Mouse (Mus musculus) MEL (cell line): ENCODE measurements around the gene Gfm1. TPM values are rescaled to one million over a fixed set of nuclear protein-coding genes. Genes with fewer than 3 reads are reported as not detected.

Source experiments
- DNase-seq: peaks from one replicate; pipeline ENCODE4 v3.0.0; 2011; ENCODE audit warnings: low read depth, low spot score
- H3K27ac ChIP-seq: 2 replicates; pipeline ENCODE4 v1.5.1; 2012; ENCODE audit warnings: low read depth, mild to moderate bottlenecking, control low read depth, low read length, moderate library complexity; ENCODE audit not compliant: control insufficient read depth
- H3K27me3 ChIP-seq, 2 experiments: fragments of 150-350 bp in 1 of 2; sonication (generic) in 1 of 2; 2 replicates each; pipeline ENCODE4 v1.6.1; 2012; ENCODE audit warnings: low read length in 2 of 2, mild to moderate bottlenecking in 2 of 2, improper control_type of control experiment in 1 of 2, moderate library complexity in 1 of 2; ENCODE audit not compliant: insufficient read depth in 2 of 2, control insufficient read depth in 1 of 2
- H3K36me3 ChIP-seq, 2 experiments: 2 replicates each; pipeline ENCODE4 v1.6.1; 2012 to 2014; ENCODE audit warnings: low read length in 2 of 2, improper control_type of control experiment in 1 of 2, inconsistent platforms in 1 of 2, mild to moderate bottlenecking in 1 of 2; ENCODE audit not compliant: insufficient read depth in 2 of 2, control insufficient read depth in 1 of 2
- H3K4me1 ChIP-seq, 2 experiments: fragments of 150-350 bp in 1 of 2; sonication (generic) in 1 of 2; 2 replicates each; pipeline ENCODE4 v1.6.1; 2012; ENCODE audit warnings: low read length in 2 of 2, improper control_type of control experiment in 1 of 2, mild to moderate bottlenecking in 1 of 2; ENCODE audit not compliant: insufficient read depth in 2 of 2, control insufficient read depth in 1 of 2
- H3K4me3 ChIP-seq, 2 experiments: fragments of 150-350 bp in 1 of 2; sonication (generic) in 1 of 2; 2 replicates each; pipeline ENCODE4 v1.5.1; 2012; ENCODE audit warnings: low read depth in 2 of 2, low read length in 2 of 2, mild to moderate bottlenecking in 2 of 2, moderate library complexity in 2 of 2, control low read depth in 1 of 2, improper control_type of control experiment in 1 of 2; ENCODE audit not compliant: control insufficient read depth in 1 of 2, insufficient read depth in 1 of 2
- H3K79me2 ChIP-seq: 2 replicates; pipeline ENCODE4 v1.6.1; 2012; ENCODE audit warnings: mild to moderate bottlenecking, low read length, moderate library complexity; ENCODE audit not compliant: control insufficient read depth, poor library complexity, insufficient read depth
- H3K9ac ChIP-seq: 2 replicates; pipeline ENCODE4 v1.6.1; 2012; ENCODE audit warnings: low read depth, mild to moderate bottlenecking, control low read depth, low read length, moderate library complexity; ENCODE audit not compliant: control insufficient read depth, poor library complexity, severe bottlenecking
- H3K9me3 ChIP-seq: fragments of 150-350 bp; sonication (generic); replicated peaks from 2 replicates; pipeline ENCODE4 v1.6.1; 2012; ENCODE audit warnings: mild to moderate bottlenecking, low read length, improper control_type of control experiment, moderate library complexity; ENCODE audit not compliant: insufficient read depth
- GABPA ChIP-seq: IDR thresholded peaks from 2 replicates; pipeline ENCODE4 v1.6.1; 2012; ENCODE audit warnings: low read depth, mild to moderate bottlenecking, inconsistent platforms, low read length, improper control_type of control experiment, moderate library complexity
- HCFC1 ChIP-seq: IDR thresholded peaks from 2 replicates; pipeline ENCODE4 v1.6.1; 2012; ENCODE audit warnings: low read depth, mild to moderate bottlenecking, inconsistent platforms, low read length, improper control_type of control experiment, moderate library complexity
- MAX ChIP-seq: IDR thresholded peaks from 2 replicates; pipeline ENCODE4 v1.6.1; 2011; ENCODE audit warnings: low read length, improper control_type of control experiment
- MYB ChIP-seq: IDR thresholded peaks from 2 replicates; pipeline ENCODE4 v1.6.1; 2011; ENCODE audit warnings: mild to moderate bottlenecking, low read depth, low read length, improper control_type of control experiment
- NELFE ChIP-seq: IDR thresholded peaks from 2 replicates; pipeline ENCODE4 v1.6.1; 2011; ENCODE audit warnings: low read depth, low read length, improper control_type of control experiment
- RAD21 ChIP-seq: IDR thresholded peaks from 2 replicates; pipeline ENCODE4 v1.6.1; 2011; ENCODE audit warnings: mild to moderate bottlenecking, low read depth, low read length, improper control_type of control experiment
- TAL1 ChIP-seq: IDR thresholded peaks from 2 replicates; pipeline ENCODE4 v1.6.1; 2012; ENCODE audit warnings: mild to moderate bottlenecking, inconsistent platforms, low read length, moderate library complexity, mixed read lengths
- TBP ChIP-seq: IDR thresholded peaks from 2 replicates; pipeline ENCODE4 v1.8.0; 2011; ENCODE audit warnings: low read depth, low read length, improper control_type of control experiment
- USF1 ChIP-seq: IDR thresholded peaks from 2 replicates; pipeline ENCODE4 v1.6.1; 2014; ENCODE audit warnings: low read depth, mild to moderate bottlenecking, inconsistent platforms, low read length, improper control_type of control experiment, moderate library complexity
- ZC3H11A ChIP-seq: IDR thresholded peaks from 2 replicates; pipeline ENCODE4 v1.6.1; 2012; ENCODE audit warnings: low read depth, mild to moderate bottlenecking, inconsistent platforms, low read length, improper control_type of control experiment
- ZNF384 ChIP-seq: IDR thresholded peaks from 2 replicates; pipeline ENCODE4 v1.6.1; 2012; ENCODE audit warnings: low read depth, mild to moderate bottlenecking, inconsistent platforms, low read length, improper control_type of control experiment
- polyA plus RNA-seq, 2 experiments: library from polyadenylated mRNA; stranded (reverse) in 1 of 2; unstranded in 1 of 2; fragments of >175 nt in 1 of 2; fragments of >200 nt in 1 of 2; gene quantifications; 2 replicates each; pipeline versions ENCODE4 v1.2.1 to v1.2.4; 2012; ENCODE audit warnings: low replicate concordance in 2 of 2, low read depth in 1 of 2; ENCODE audit not compliant: insufficient read length in 2 of 2, insufficient read depth in 1 of 2, missing spikeins in 1 of 2
- total RNA-seq: library from RNA; depleted of rRNA; stranded (reverse); fragments of 300-350 nt; gene quantifications from 2 replicates; pipeline ENCODE4 v1.2.3, GENCODE M21; 2012; rRNA removed

Gfm1 gene
- total and polyA plus RNA-seq, 3 experiments: 95.0 to 146 TPM; not detected in 1

DNA sequence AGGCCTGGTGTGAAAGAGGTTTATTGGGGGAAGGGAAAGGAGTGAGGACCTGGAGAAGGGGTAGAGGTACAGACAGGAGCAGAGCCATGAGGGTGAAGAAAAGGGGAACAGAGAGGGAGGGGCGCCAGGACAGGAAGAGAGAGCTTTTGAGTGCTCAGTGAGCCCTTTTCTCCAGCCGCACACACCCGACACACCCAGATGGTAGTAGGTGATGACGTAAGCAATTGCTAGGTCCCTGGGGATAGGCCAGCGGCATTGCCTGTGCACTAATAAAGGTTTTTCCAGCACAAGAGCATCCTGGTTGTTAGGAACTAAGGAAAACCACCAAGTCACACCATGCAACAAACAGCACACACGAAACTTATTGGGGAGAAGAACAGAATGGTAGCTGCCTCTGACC, 94.9 kb downstream of the Gfm1 start:
- no peak for DNase-seq
- Histone ChIP-seq H3K4me3 (no peak overlapping the region), H3K27ac (no peak overlapping the region), H3K9me3 (no peaks in the 10 kb centered on the region), H3K4me1 (no peaks in the 10 kb centered on the region), H3K27me3 (peaks cover 0 to 3% of the 10 kb centered on the region in 2 experiments; a peak in 2 of 4 replicates), H3K79me2 (no peaks in the 10 kb centered on the region), H3K36me3 (no peaks in the 10 kb centered on the region), H3K9ac (no peak overlapping the region)
- TF ChIP-seq RAD21: no peak
- no peak for TF ChIP-seq MYB
- no peak for TF ChIP-seq ZNF384
- TF ChIP-seq USF1: no peak
- no peak for TF ChIP-seq NELFE
- TF ChIP-seq ZC3H11A: no peak
- no peak for TF ChIP-seq GABPA
- TF ChIP-seq TBP: no peak
- no peak for TF ChIP-seq MAX
- TF ChIP-seq TAL1: no peak
- TF ChIP-seq HCFC1: no peak

Other genes with a start within 250 kb of the Gfm1 start
- 7.8 and 8.1 TPM in 2 replicates for gene Mlf1, start 56.0 kb upstream of the Gfm1 start, total RNA-seq
- 1 to 10 TPM in 1 of 2 experiments, not detected in 1; 6.9 TPM for gene Mlf1, start 56.0 kb upstream of the Gfm1 start, polyA plus RNA-seq
- not detected in 2 replicates for gene Gm17402, start 54.9 kb upstream of the Gfm1 start, total RNA-seq
- not detected for gene Gm17402, start 54.9 kb upstream of the Gfm1 start, polyA plus RNA-seq
- not detected in 2 replicates for gene Lxn, start 33.8 kb downstream of the Gfm1 start, total RNA-seq
- gene Lxn, start 33.8 kb downstream of the Gfm1 start, polyA plus RNA-seq: under 1 TPM in 1 of 2 experiments, not detected in 1; 0.26 TPM
- not detected in 2 replicates for gene Rarres1, start 85.4 kb downstream of the Gfm1 start, total RNA-seq
- gene Rarres1, start 85.4 kb downstream of the Gfm1 start, polyA plus RNA-seq: not detected
- 39.6 and 39.7 TPM in 2 replicates for gene Mfsd1, start 152.6 kb downstream of the Gfm1 start, total RNA-seq
- gene Mfsd1, start 152.6 kb downstream of the Gfm1 start, polyA plus RNA-seq: 10 to 100 TPM in 1 of 2 experiments, not detected in 1; 36.2 TPM